Mouse (Mus musculus): ENCODE data around the gene Ctsa.

DNA sequence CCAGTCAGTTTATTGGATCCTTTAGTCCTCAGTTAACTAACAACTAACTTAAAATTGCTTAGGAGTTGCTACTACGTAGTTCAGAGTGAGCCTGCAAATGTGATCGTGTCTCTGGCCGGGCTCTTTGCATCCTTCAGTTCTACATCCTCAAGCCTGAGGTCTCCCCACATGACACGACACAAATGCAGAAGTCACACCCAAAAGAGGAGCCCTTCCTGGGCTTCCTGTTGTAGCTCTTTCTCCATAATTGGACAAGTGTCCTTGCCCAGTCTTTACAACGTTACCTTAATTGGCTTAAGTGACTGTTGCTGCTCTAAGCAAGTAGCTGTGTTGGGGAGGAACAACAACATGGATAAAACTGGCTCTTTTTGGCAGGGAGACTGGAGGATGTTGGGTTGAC lies 17.3 kb upstream of the Ctsa start:
- TF ChIP-seq CTCF (IDR thresholded peaks at IDR 0.05; ENCODE audit: extremely low read depth, insufficient read depth, low read length) (no peak), POLR2A (IDR thresholded peaks at IDR 0.05; ENCODE audit: extremely low read depth, insufficient read depth, low read length) (no peak)

Data from cortical plate, adult 2 months (tissue).